Mouse (Mus musculus) kidney, adult 2 months (tissue): ENCODE data around the gene Pik3r5. TPM values are rescaled to one million over a fixed set of nuclear protein-coding genes. Genes with fewer than 3 reads are reported as not detected.

Experiments
- DNase-seq: peaks from one replicate; pipeline ENCODE4 v3.0.0; 2021
- H3K27ac ChIP-seq: fragments of 200-500 bp; 2 replicates; pipeline ENCODE4 v1.5.1; 2012; ENCODE audit warnings: low read depth, low read length, control low read depth, inconsistent platforms; ENCODE audit not compliant: insufficient read depth
- H3K27me3 ChIP-seq: fragments of 200-500 bp; replicated peaks from 2 replicates; pipeline ENCODE4 v1.6.1; 2012; ENCODE audit warnings: mild to moderate bottlenecking, moderate library complexity, low read length, inconsistent platforms; ENCODE audit not compliant: control insufficient read depth, insufficient read depth
- H3K36me3 ChIP-seq: fragments of 200-500 bp; 2 replicates; pipeline ENCODE4 v1.6.1; 2012; ENCODE audit warnings: mild to moderate bottlenecking, moderate library complexity, low read length, inconsistent platforms; ENCODE audit not compliant: control insufficient read depth, insufficient read depth
- H3K4me1 ChIP-seq: fragments of 200-500 bp; 2 replicates; pipeline ENCODE4 v1.6.1; 2011; ENCODE audit warnings: low read length; ENCODE audit not compliant: control insufficient read depth, insufficient read depth
- H3K4me3 ChIP-seq: fragments of 200-500 bp; 2 replicates; pipeline ENCODE4 v1.5.1; 2011; ENCODE audit warnings: mild to moderate bottlenecking, low read depth, low read length, control low read depth; ENCODE audit not compliant: insufficient read depth
- CTCF ChIP-seq: fragments of 200-500 bp; conservative IDR thresholded peaks from 2 replicates; pipeline ENCODE4 v1.5.1; 2011; ENCODE audit warnings: low read depth, mild to moderate bottlenecking, control low read depth, low read length, moderate library complexity, mixed read lengths; ENCODE audit not compliant: insufficient read depth, insufficient read length
- POLR2A ChIP-seq: fragments of 200-500 bp; IDR thresholded peaks from one replicate; pipeline ENCODE4 v1.6.1; 2011; ENCODE audit warnings: low read depth, low read length, control low read depth
- WGBS: fragments of 180-500 bp; shearing (Covaris S2); methylation state at CpG from one replicate; pipeline ENCODE4 v1.1.7; 2018; 5-methylcytosine and 5-hydroxymethylcytosine counted together
- polyA plus RNA-seq: library from polyadenylated mRNA; depleted of rRNA; stranded (reverse); fragments of >200 nt; gene quantifications from 2 replicates; pipeline ENCODE4 v1.2.3, GENCODE M21; 2012

Gene Pik3r5
- polyA plus RNA-seq, 1 experiment = 2.2 TPM

DNA sequence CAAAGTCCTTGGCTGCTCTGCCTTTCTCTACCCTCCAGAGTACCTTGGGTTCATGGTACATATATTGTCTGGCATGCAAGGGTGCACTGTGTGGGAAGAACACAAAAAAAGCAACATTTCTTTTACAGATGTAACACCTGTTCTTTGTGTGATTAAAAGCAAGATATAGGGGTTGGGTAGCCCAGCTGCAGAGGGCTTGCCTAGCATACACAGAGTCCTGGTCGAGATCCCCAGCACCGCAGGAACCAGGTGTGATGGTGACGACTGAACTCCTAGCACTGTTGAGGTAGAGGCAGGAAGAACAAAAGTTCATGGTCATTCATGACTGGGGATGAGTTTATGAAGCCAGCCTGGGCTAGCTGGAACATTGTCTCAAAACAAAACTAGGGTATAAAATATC is 30.8 kb downstream of the Pik3r5 start:
- 73% methylated on average over 3 of the region's 3 CpGs for WGBS
- TF ChIP-seq CTCF (no peak), POLR2A (no peak)
- no peaks in the 10 kb centered on the region; the same call in 1 of the 2 replicates for H3K27me3 ChIP-seq
- H3K27ac ChIP-seq = no peak overlapping the region
- DNase-seq = no peak
- no peak overlapping the region for H3K4me3 ChIP-seq
- H3K4me1 ChIP-seq = no peaks in the 10 kb centered on the region
- H3K36me3 ChIP-seq = no peaks in the 10 kb centered on the region

DNA sequence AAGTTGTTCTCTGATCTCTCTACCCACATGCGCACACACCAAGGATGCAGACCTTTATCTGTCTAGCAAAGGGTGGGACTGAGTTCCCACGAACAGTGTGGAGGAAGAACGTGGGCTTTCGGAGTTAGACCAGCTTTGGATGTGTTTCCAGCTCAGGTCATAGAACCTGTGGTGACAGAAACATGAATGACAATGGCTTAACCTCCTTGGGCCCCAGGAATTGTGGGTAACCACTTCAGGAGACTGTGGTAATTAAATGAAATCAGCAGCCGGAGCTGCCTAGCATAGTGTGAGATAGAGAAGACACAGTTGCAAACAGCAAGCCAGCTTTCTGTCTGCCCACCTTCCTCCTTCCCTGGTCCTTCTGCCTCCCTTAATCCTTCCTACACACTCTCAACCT is 32.3 kb downstream of the Pik3r5 start:
- WGBS = 84% methylated on average over 5 of the region's 5 CpGs
- no peak overlapping the region for H3K4me3 ChIP-seq
- TF ChIP-seq CTCF = no peak
- H3K27ac ChIP-seq = no peak overlapping the region
- no peaks in the 10 kb centered on the region; the same call in 1 of the 2 replicates for H3K27me3 ChIP-seq
- no peak for DNase-seq
- no peaks in the 10 kb centered on the region for H3K36me3 ChIP-seq
- H3K4me1 ChIP-seq = no peaks in the 10 kb centered on the region

DNA sequence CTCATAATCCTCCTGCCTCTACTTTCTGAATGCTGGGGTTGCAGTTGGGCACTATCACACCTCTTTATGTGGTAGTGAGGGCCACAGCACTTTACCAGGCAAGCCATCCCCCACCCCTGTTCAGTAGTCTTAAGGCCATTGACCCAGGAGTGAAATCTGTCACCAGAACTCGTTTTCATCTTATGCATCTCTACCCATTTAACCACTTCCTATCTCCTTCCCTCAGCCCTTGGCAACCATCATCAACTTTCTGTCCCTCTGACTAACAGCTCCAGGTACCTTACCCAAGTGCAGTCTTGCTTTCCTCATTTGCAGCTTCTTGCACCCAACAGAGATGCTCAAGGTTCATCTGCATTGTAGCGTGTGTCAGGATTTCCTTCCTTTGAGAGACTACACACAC is 33.2 kb downstream of the Pik3r5 start:
- DNase-seq = no peak
- TF ChIP-seq POLR2A (no peak), CTCF (no peak)

DNA sequence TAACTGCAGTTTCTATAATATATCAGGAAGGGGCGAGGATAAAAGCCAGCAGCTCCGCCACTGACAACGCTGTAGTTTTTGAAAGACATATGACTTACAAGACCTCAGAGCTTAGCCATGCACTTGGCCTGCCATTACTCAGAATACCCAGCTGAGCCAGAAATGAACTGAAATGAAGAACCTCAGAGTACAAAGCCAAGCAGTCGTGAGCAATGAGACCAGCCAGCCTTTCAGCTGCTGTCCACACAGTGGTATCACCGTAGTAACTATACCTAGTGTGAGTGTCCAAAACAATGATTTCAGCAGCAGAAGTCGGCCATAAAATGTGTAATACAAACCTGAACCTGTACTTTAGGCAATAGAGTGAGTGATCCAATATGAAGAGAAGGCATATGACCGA is 35.5 kb downstream of the Pik3r5 start:
- no peak overlapping the region for H3K27ac ChIP-seq
- WGBS = 73% methylated on average over 7 of the region's 7 CpGs
- TF ChIP-seq POLR2A (no peak), CTCF (no peak)

More for the DNA sequence above, 33.2 kb downstream of the Pik3r5 start:
- no peaks in the 10 kb centered on the region for H3K36me3 ChIP-seq
- 44% methylated on average over 2 of the region's 2 CpGs for WGBS
- no peaks in the 10 kb centered on the region; the same call in 1 of the 2 replicates for H3K27me3 ChIP-seq
- no peak overlapping the region for H3K4me3 ChIP-seq
- no peak overlapping the region for H3K27ac ChIP-seq
- no peaks in the 10 kb centered on the region for H3K4me1 ChIP-seq

DNA sequence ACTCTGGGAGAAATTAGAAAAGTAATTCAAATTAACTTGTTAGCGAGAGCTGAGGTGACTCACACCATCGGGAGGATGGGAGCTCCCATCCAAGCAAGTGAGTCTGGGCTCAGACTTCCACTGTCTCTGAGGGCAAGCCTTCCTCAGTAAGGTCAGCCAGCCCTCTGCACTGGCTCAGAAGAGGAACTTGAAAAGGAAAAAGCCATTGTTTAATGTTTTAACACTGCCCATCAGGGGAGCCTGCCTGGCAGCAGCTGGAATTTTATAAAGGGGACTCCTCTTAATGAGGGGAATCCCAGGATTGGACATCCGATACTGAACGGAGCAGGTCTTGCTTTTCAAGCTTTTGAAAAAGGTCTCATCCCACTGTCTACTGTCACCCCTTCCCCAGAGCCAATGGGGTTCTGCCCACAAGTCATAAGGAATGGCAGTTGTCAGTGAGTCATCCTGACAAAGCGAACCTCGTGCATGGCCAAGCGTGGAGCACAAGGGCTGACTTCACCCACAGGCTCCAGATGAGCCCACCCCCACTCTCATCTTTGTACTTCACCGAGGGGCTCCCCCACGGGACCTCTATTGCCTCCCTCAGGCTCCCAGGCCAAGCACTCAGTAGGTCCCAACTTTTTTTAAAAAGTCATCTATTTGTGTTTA is 36.2 kb downstream of the Pik3r5 start:
- Histone ChIP-seq H3K4me3 (no peak overlapping the region), H3K27ac (no peak overlapping the region), H3K36me3 (no peaks in the 10 kb centered on the region), H3K4me1 (no peaks in the 10 kb centered on the region), H3K27me3 (no peaks in the 10 kb centered on the region)
- DNase-seq = no peak
- TF ChIP-seq POLR2A = no peak
- TF ChIP-seq CTCF = no peak
- WGBS = 44% methylated on average over 9 of the region's 9 CpGs

More for the DNA sequence above, 35.5 kb downstream of the Pik3r5 start:
- H3K36me3 ChIP-seq = no peaks in the 10 kb centered on the region
- no peaks in the 10 kb centered on the region for H3K4me1 ChIP-seq
- H3K4me3 ChIP-seq = no peak overlapping the region
- H3K27me3 ChIP-seq = no peaks in the 10 kb centered on the region
- DNase-seq = no peak

DNA sequence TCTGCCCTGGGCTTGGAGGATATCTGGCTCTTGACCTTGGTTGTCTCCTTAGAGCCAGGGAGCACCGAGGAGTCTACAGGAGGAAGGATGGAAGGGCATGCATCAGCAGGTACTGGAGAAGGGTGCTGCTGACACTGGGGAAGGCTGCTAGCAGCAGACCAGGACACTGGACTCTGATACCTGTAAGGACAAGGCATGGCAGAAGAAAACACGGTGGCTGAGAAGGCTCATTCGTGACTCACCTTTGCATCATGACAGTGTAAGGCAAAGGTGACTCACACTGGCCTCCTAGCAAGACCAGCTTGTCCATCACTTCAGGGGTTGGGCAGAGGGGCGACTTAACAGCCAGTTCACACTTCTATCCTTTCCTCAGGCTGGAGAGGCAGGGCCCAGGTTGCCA is 37.0 kb downstream of the Pik3r5 start:
- H3K4me1 ChIP-seq = no peaks in the 10 kb centered on the region
- TF ChIP-seq POLR2A (no peak), CTCF (no peak)
- H3K4me3 ChIP-seq = no peak overlapping the region
- WGBS = 82% methylated on average over 4 of the region's 4 CpGs
- H3K27me3 ChIP-seq = no peaks in the 10 kb centered on the region
- H3K36me3 ChIP-seq = no peaks in the 10 kb centered on the region
- no peak overlapping the region for H3K27ac ChIP-seq
- no peak for DNase-seq

DNA sequence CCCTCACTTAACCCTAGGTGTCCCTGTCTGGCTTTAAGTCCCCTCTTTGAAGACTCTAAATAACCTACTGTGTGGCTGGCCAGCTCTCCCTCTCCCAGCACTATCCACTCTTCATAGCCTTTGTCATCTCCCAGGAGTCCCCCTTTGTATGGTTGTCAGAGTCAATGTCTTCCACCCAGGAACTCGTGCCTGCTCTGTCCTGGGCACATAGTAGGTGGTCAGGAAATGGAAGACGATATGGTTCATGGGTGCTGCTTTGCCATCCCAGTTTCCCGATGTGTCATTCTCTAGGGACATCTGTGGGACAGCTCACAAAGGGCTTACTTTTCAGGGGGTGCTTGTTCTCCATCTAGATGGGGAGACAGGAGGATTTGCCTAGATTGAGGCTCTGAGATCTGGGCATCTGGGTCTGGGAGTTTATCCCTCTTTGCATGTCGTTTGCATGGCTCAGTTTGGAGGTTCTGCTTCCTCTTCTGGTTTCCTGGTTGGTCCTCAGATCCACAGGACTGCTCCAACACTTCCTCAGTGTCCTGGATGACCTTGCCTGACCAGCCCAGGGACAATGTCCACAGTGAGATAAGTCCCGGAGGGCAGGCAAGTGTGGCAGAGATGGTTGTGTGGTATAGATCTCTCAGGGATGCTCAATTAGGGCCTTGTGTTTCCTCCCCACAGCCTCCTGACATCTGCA is 40.4 kb downstream of the Pik3r5 start:
- Histone ChIP-seq H3K27ac (no peak overlapping the region), H3K36me3 (no peaks in the 10 kb centered on the region), H3K4me3 (no peak overlapping the region), H3K4me1 (no peaks in the 10 kb centered on the region), H3K27me3 (no peaks in the 10 kb centered on the region)
- DNase-seq = no peak
- no peak for TF ChIP-seq CTCF
- TF ChIP-seq POLR2A = no peak
- 74% methylated on average over 5 of the region's 5 CpGs for WGBS

DNA sequence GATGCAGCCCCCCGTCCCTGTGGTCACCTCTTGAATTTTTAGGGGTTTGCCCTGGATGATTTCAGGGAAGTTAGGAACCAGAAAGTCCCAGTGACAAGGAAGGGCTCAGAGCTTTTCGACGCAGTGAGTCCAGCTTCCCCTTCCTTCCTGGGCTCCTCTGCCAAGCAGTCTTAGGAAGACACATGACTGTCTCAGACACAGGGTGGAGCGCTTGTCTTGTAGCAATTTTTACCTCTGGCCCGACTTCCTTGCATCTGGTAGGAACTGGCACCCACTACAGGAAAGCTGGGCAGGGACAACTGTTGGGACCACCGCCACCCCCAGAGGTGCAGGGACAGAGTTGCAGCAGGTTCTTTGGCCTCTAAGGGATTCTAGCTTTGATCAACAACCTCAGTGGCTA is 42.7 kb downstream of the Pik3r5 start:
- Histone ChIP-seq H3K36me3 (no peaks in the 10 kb centered on the region), H3K4me1 (no peaks in the 10 kb centered on the region), H3K27me3 (no peaks in the 10 kb centered on the region), H3K4me3 (no peak overlapping the region), H3K27ac (no peak overlapping the region)
- WGBS = 64% methylated on average over 6 of the region's 6 CpGs
- TF ChIP-seq POLR2A (no peak), CTCF (no peak)
- peak; percentile 25 for DNase-seq
